8 mouse cellular contexts compared by ENCODE assay signal in the genomic region with DNA sequence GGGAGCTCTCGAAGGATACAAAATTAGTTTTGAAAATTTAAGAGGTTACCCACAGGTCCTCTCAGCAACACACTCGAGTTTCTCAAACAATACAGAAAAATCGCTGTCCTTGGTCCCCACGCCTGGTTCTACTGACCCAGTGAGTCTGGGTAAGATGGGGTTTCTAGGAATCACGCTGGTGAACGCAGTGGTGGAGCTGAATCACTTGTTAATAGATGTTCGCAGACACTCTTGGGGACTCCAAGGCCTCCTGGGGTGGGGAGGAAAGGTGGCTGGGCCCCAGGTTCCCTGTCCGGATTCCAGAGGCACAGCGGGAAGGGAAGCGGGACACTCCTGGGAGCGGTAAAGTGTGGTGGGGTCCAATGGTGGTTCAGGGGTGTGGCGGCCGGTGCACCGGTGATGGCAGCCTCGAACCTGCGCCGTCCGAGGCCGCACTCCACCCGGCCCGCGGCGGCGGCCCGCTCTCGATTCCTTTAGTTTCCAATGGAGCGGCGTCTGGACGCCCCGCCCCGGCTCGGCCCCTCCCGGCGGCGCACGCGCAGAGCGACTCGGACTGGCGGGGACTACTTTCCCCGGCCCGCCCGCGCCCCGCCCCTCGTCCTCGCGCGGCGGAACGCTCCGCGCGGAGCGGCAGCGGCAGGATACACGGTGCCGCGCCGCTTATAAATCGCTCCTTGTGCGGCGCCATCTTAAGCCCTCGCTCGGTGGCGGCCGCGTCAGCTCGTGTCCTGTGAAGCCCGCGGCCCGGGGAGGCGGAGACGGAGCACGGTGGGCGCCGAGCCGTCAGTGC. TPM values are rescaled to one million over a fixed set of nuclear protein-coding genes. Genes with fewer than 3 reads are reported as not detected.
DNase-seq lines count a peak whose midpoint lies in the region; ATAC-seq and TF ChIP-seq lines count a peak whose summit lies in the region.

No protein-coding gene starts in this region.

- peak overlapping the region; percentile 79 for H3K27ac ChIP-seq in bone marrow macrophage, adult 2 months (ENCODE audit: insufficient read depth, low read depth, low read length)
- peak overlapping the region; percentile 94 for H3K27ac ChIP-seq in embryonic facial prominence, embryonic 15.5 days (replicated peaks)
- H3K27ac ChIP-seq in limb, embryonic 14.5 days (replicated peaks; ENCODE audit: low read depth, low read length), result peak overlapping the region; percentile 94
- H3K27ac ChIP-seq in midbrain, postnatal 0 days (ENCODE audit: low read depth, low read length), result peak overlapping the region; percentile 94

- no peaks in the 10 kb centered on the region for H3K9me3 ChIP-seq in embryonic facial prominence, embryonic 15.5 days (replicated peaks)
- no peaks in the 10 kb centered on the region for H3K9me3 ChIP-seq in limb, embryonic 14.5 days (ENCODE audit: control insufficient read depth, low read length)
- no peaks in the 10 kb centered on the region for H3K9me3 ChIP-seq in midbrain, postnatal 0 days (ENCODE audit: low read length)

- H3K4me3 ChIP-seq in bone marrow macrophage, adult 2 months (ENCODE audit: insufficient read depth, low read length), result peak overlapping the region; percentile 76
- peak overlapping the region; percentile 88 for H3K4me3 ChIP-seq in embryonic facial prominence, embryonic 15.5 days (replicated peaks)
- H3K4me3 ChIP-seq in limb, embryonic 14.5 days (replicated peaks; ENCODE audit: low read length), result peak overlapping the region; percentile 89
- H3K4me3 ChIP-seq in midbrain, postnatal 0 days (ENCODE audit: low read depth, low read length), result peak overlapping the region; percentile 65

- peak; percentile 98 to 99 for DNase-seq in B cell, adult 2 months
- peak; percentile 93 to 96 for DNase-seq in heart, adult 9 months (ENCODE audit: low spot score in 2 of 2)
- DNase-seq in kidney, adult 9 months, result peak; percentile 96
- peak; percentile 93 for DNase-seq in limb, embryonic 14.5 days (ENCODE audit: low spot score)
- DNase-seq in midbrain, postnatal 0 days (ENCODE audit: low spot score), result peak; percentile 98
- DNase-seq in spleen, postnatal 10 days (ENCODE audit: low spot score in 2 of 2), result peak; percentile 95 to 98

- H3K9ac ChIP-seq in embryonic facial prominence, embryonic 15.5 days, result peak overlapping the region; percentile 94
- peak overlapping the region; percentile 92 for H3K9ac ChIP-seq in limb, embryonic 14.5 days (ENCODE audit: low read depth, low read length, severe bottlenecking)
- H3K9ac ChIP-seq in midbrain, postnatal 0 days (replicated peaks; ENCODE audit: low read length, poor library complexity, severe bottlenecking), result peak overlapping the region; percentile 86

- no peaks in the 10 kb centered on the region for H3K27me3 ChIP-seq in embryonic facial prominence, embryonic 15.5 days
- no peaks in the 10 kb centered on the region for H3K27me3 ChIP-seq in limb, embryonic 14.5 days (ENCODE audit: control insufficient read depth, insufficient read depth, low read length)
- H3K27me3 ChIP-seq in midbrain, postnatal 0 days (ENCODE audit: insufficient read depth, low read length), result no peaks in the 10 kb centered on the region

- H3K4me1 ChIP-seq in bone marrow macrophage, adult 2 months (ENCODE audit: control insufficient read depth, insufficient read depth, low read length), result peaks cover 21% of the 10 kb centered on the region
- H3K4me1 ChIP-seq in embryonic facial prominence, embryonic 15.5 days, result peaks cover 31% of the 10 kb centered on the region
- H3K4me1 ChIP-seq in limb, embryonic 14.5 days (ENCODE audit: control insufficient read depth, insufficient read depth, low read length), result peaks cover 27% of the 10 kb centered on the region
- H3K4me1 ChIP-seq in midbrain, postnatal 0 days (ENCODE audit: insufficient read depth, low read length), result peaks cover 18% of the 10 kb centered on the region

- 4% methylated on average over 70 of the region's 78 CpGs for WGBS in embryonic facial prominence, embryonic 15.5 days
- 9% methylated on average over 49 of the region's 78 CpGs for WGBS in limb, embryonic 14.5 days
- WGBS in midbrain, postnatal 0 days, result 6% methylated on average over 53 of the region's 78 CpGs

- no peak for TF ChIP-seq CTCF in bone marrow macrophage, adult 2 months (IDR thresholded peaks at IDR 0.05; ENCODE audit: low read depth, low read length)
- no peak for TF ChIP-seq CTCF in midbrain, postnatal 0 days (IDR thresholded peaks at IDR 0.05)

- ATAC-seq in embryonic facial prominence, embryonic 15.5 days (ENCODE audit: insufficient number of reproducible peaks, low FRiP score, low TSS enrichment, low read depth), result peak; percentile 91
- peak; percentile 90 for ATAC-seq in limb, embryonic 14.5 days (ENCODE audit: low FRiP score, low read depth)
- ATAC-seq in midbrain, postnatal 0 days (ENCODE audit: low FRiP score), result peak; percentile 83

- no peaks in the 10 kb centered on the region for H3K36me3 ChIP-seq in embryonic facial prominence, embryonic 15.5 days
- peaks cover 4% of the 10 kb centered on the region; the same call in 1 of the 2 replicates for H3K36me3 ChIP-seq in limb, embryonic 14.5 days (ENCODE audit: control insufficient read depth, insufficient read depth, low read length)
- H3K36me3 ChIP-seq in midbrain, postnatal 0 days (ENCODE audit: insufficient read depth, low read length), result no peaks in the 10 kb centered on the region

- peak overlapping the region; percentile 44 for H3K4me2 ChIP-seq in embryonic facial prominence, embryonic 15.5 days (replicated peaks)
- peak overlapping the region; percentile 61 for H3K4me2 ChIP-seq in limb, embryonic 14.5 days (replicated peaks; ENCODE audit: low read depth, low read length, severe bottlenecking)
- peak overlapping the region; percentile 79 for H3K4me2 ChIP-seq in midbrain, postnatal 0 days (ENCODE audit: low read depth, low read length, poor library complexity, severe bottlenecking)

- peak; percentile 93 for TF ChIP-seq POLR2A in bone marrow macrophage, adult 2 months (IDR thresholded peaks at IDR 0.05; ENCODE audit: borderline replicate concordance, low read depth, low read length)
- peak; percentile 99 for TF ChIP-seq POLR2A in limb, embryonic 14.5 days (IDR thresholded peaks at IDR 0.05; ENCODE audit: borderline replicate concordance, extremely low read depth, insufficient read depth, insufficient read length)

RNA-seq across cellular contexts. Expression of gene Ctnnb1, which starts 4.0 kb away (rescaled TPM):
- 234 and 237 TPM in 2 replicates for polyA plus RNA-seq in bone marrow macrophage, adult 2 months (2012; ENCODE audit: insufficient read depth, insufficient read length, missing spikeins)
- polyA plus RNA-seq in embryonic facial prominence, embryonic 15.5 days (2015; fragmentation: Nextera tagmentation; extraction: Ambion mirVana), result 614 and 657 TPM in 2 replicates
- 486 and 502 TPM in 2 replicates for polyA plus RNA-seq in limb, embryonic 14.5 days (2012; rRNA removed)
- polyA plus RNA-seq in limb, embryonic 14.5 days (2014; fragmentation: Nextera tagmentation; extraction: Ambion mirVana), result 783 and 809 TPM in 2 replicates
- total RNA-seq in midbrain, postnatal 0 days (2014; rRNA removed), result 917 and 1,042 TPM in 2 replicates
- polyA plus RNA-seq in midbrain, postnatal 0 days (2015; fragmentation: Nextera tagmentation; extraction: Ambion mirVana), result 320 and 347 TPM in 2 replicates

Comparison
In these comparisons a context has a peak if more than half of its experiments do, and no peak if none do; other contexts are left out.
1. Peak in every context shown above with its lines: DNase-seq, ATAC-seq, H3K4me3 ChIP-seq and H3K27ac ChIP-seq.